Mouse (Mus musculus) kidney, postnatal 36 days (tissue): ENCODE results near the gene Ntn4.

Experiments
- DNase-seq, 2 experiments: peaks; one replicate each; pipeline ENCODE4 v3.0.0; 2021 to 2022; ENCODE audit warnings: mixed read lengths in 2 of 2

The Ntn4 gene

DNA sequence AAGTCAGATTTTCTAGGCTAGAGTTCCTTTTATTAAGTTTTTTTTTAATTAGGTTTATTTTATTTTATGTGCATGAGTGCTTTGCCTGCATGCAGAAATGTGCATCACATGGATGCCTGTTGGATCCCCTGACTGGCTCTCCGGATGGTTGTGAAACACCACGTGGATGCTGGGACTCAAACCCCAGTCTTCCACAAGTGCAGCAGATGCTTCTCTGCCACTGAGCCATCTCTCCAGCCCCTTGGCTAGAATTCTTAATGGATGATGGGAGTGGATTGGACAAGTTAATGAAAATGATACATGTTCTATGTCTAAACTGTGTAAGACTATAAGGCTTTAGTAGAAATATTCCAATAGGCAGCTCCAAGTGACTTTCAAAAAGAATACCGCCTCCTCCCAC lies 47.3 kb downstream of the Ntn4 start:
- no peak for DNase-seq

DNA sequence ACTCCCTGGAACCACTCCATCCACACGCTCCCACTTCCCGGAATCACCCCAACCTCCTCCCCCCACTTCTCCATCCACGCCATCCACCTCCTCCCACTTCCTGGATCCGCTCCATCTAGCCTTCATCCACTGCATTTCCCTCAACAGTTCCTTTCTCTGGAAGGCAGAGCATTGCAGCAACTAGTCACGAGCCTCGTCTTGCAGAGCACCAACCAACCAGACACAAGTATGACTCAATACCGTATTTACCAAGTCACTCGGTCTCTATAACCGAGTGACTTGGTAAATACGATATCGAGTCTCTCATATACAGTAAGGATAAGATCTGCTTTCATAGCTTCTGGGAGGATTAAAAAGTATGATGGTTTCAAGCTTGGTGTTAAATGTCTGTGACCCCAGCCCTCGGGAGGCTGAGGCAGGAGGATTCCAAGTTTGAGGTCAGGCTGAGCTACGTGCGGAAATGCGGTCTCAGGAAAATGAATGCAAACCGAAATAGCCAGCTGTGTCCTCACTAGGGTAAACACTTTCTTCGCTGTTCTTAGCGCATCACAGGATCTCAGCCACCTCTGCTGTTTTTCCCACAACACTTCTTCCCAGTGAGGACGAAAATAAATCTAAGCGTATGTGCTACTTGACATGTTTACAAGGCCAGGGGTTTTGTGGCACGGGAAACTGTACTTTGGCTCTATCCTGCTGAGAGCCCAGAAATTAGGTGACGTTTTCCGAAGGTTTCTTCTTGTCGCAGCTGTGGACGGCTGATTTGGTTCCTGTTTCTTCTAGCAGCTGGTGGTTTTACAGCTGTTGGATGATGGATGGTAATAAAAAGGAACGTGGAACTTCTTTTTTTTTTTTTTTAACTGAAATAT lies 48.1 kb downstream of the Ntn4 start:
- DNase-seq = peak; percentile 29

- DNase-seq = no peak
These were observed 50.9 kb downstream of the Ntn4 start for GRCm38 (mm10) chr10:93691344-93691743.

DNA sequence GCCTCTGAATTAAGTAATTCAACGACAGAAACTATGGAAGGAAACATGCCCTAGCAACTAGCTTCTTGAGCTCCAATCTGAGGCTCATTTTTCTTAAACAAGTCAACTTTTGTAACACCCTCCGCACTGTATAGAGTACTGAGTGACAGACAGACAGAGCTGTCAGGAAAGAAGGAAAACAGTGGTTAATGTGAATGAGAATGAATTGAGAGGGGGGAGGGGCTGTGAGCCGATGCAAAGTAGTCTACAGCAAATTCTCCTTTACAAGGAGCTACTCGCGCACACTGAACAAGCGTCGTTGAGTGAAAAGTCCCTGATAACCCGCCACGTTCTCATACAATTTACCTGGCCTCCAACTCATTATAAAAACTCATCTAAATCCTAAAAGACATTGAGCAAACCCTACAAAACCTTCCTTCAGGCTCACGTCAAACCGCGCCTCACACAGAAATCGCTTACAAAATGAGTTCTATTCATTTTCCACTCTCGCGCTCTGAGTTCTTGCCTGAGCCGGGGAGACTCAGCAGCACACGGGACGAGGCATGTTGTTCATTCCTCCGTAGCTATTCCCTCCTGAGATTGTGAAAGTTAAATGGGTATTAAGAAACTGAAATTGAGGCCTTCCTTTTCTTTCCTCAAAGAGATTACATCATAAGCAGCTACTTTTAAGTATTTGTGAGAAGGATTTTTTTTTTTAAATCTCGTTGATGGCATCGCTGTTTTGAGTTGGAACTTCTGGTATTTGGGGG lies 54.7 kb downstream of the Ntn4 start:
- DNase-seq = no peak

GRCm38 (mm10) chr10:93696001-93696400 lies 55.5 kb downstream of the Ntn4 start:
- no peak for DNase-seq

DNA sequence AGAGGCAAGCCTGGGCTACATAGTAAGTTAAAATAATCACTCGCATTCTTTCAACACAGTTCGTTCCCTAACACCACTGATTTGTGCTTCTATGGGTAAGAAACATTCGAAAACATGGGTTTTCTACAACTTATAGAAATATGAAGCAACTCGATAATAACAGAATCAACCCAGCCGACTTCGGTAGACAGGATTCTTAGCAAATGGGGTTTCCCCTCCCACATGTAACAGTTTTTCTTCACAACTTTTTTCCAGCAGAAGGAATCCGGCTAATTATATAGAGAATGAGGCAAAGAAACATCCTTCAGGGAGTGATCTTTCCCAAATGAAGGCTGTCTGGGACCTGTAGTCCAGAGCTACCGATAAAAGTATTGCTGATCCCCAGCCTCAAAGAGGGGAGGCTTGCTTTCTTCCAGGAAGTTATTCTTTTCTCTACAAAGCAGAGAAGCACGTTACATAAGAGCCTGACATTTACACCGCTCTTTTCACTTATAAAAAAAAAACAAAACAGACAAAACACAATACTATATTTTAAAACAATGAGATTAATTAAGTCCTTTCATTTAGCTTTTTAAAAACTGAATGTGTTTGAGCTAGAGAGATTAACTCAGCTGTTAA lies 57.5 kb downstream of the Ntn4 start:
- DNase-seq = no peak

DNA sequence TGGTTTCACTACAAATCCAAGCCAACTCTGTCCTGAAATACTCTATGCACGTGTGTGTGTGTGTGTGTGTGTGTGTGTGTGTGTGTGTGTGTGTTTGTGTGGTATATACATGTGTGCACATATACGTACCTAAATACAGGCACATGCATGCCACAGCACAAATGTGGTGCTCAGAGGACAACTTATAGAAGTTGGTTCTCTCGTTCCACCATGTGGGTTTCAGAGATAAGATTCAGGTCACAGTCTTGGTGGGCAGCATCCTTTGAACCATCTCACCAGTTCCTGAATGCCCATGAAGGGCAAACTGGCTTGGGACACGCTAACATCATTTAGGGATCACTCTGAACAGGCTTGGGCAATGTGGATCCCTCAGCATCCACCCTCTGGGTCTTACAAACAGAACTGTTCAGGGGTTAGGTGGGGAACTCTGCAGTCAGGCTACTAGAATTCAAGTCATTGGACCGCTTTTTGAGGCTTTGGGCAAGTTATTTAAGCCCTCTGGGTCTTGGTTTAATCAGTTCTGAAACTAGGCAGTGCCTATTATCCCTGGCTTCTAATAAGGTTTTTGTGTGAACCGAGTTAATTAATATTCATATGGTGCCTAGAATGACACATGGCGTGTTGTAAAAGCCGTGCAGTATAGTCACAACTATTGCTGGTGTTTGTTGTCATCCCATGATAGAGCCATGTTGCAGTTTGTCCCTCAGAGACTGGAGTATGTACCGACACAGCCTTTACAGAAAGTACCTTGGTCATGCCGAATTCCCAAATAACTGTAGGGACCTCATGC lies 59.4 kb downstream of the Ntn4 start:
- DNase-seq = no peak

- DNase-seq = no peak
These were observed 60.3 kb downstream of the Ntn4 start for GRCm38 (mm10) chr10:93700589-93701363.

- DNase-seq = peak; percentile 27 to 52
These were observed 63.5 kb downstream of the Ntn4 start for GRCm38 (mm10) chr10:93703946-93704345.

DNA sequence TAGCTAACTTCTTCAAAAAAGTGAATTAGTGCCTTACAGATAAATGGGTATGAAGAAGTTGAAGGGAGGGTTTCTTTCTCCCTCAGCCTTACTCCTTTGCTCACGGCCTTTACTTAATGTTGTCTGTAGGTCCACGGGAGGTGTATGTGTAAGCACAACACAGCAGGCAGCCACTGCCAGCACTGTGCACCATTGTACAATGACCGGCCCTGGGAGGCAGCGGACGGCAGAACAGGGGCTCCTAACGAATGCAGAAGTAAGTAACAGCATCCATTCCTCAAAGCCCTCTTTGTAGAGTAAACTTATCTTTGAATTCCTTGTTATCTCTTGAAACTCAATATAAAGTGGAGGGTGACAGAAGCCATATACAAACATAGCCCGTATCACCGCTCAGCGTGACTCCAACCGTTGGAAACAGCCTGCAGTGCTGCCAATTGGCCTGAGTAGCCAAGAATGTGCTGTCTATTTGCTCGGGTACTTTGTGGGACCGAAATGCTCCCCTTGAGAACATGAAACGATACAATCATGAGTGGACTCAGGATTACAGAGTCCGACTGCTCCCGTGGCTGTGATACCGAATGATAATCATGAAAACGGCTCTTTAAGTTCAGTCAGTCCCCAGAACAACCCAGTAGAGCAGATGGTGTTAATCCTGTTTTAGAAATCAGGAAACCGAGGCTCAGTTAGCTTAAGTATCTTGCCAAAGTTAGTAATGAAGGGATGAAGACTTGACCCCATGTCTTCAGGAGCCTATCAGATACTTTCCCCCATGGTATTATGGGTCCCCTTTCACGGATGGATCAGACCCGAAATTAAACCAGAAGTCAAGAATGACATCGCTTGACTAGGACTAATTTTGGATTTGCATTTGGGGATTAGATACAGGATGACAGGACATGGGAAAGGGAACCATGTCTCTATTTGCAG lies 66.9 kb downstream of the Ntn4 start:
- DNase-seq = no peak

- DNase-seq = no peak
These were observed 67.6 kb downstream of the Ntn4 start for GRCm38 (mm10) chr10:93708076-93708473.

DNA sequence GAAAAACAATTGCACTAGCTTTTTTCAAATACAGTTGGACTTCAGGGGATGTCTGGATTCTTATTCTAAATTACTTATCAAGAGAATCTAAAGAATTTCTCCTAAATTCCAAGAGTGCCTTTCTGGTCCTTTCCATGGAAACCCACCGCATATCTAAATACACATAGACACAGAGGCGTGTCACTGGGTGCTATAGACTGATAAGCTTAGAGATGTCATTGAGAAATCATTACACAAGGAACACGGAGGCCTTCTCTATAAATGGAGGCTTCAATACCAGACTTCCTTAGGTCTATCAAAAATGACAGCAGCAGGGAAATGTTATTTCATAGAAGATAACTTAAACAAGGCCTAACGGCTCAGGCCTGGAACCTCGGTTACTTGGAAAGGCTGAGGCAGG lies 68.0 kb downstream of the Ntn4 start:
- DNase-seq = no peak

DNA sequence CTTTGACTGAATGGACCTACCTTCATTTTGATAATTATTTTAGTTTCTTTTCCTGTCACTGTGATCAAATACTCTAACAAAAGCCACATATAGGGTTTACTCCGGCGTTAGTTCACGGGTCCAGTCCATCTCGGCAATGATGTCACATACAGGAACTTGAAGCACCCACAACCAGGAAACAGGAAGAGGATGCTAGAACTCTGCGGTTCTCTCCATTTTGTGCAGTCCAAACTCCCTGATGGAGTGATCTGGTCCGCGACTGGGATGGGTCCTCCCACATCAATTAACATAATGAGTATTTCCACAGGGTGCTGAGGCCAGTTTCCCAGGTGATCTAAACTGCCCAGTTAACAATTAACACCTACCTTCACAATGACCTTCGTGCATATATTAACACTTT lies 69.1 kb downstream of the Ntn4 start:
- DNase-seq = peak in 1 of 2 experiments; percentile 24

- DNase-seq = no peak
These were observed 81.3 kb downstream of the Ntn4 start for GRCm38 (mm10) chr10:93721625-93722337.

DNA sequence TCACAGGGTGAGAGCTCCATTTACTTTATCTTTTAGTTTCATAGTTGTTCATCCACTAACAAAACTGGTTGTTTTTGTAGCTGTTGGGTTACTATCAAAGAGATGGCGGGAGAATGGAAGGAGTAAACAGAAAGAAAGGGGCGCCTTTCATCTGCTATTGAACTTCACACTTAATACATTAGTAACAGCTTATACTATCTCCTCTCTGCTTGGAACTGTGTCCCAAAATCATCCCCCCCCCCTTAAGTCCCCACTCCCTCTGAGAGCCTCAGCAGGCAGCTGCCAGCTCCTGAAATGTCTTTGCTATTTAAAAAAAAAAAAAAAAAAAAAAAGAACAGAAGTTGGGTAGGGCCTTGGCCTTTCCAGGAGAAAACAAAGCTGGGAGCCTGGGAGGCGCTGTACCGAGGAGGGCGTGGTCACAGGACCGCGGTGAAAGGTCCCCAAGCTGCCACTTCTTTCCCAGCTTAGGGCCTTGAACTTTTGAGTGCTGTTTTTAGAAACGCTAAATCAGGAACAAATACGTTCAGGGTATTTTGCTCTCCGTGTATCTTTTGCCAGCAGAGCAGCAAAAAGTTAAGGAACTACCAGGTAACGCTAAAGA lies 83.6 kb downstream of the Ntn4 start:
- peak; percentile 64 to 69 for DNase-seq

DNA sequence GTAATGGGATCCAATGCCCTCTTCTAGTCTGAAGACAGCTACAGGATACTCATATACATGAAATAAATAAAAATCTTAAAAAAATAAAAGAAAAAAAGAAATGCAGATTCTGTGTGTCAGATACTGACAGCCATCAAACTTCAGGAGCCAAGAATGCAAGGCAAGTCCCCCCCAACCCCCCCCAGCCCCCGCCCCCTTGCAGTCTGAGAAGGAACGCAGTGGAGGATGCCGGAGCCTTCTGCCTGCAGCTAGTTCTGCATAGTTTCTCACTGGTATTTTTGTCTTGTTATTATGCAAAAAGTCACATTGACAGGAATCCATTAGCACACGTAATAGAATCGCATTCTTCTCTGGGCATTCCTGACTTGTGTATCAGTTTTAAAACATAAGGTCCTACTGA lies 87.7 kb downstream of the Ntn4 start:
- peak in 1 of 2 experiments; percentile 30 for DNase-seq

DNA sequence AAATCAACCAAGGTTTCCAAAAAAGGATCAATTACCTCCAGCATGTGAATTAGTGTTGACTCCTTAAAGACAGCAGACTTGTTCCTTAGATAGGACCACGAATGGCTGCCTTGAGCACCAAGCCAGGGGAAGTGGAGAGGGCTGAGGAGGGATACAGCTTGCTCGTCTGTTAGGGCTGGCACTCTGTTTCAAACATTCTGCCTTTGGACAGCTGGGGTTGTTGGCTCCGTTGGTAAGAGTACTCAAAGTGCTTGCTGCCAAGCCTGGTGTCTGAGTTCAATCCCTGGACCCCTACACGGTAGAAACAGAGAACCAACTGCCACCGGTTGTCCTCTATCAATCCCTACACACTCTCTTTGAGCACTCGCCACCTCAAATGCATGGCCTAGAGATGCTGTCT lies 90.0 kb downstream of the Ntn4 start:
- DNase-seq = no peak

DNA sequence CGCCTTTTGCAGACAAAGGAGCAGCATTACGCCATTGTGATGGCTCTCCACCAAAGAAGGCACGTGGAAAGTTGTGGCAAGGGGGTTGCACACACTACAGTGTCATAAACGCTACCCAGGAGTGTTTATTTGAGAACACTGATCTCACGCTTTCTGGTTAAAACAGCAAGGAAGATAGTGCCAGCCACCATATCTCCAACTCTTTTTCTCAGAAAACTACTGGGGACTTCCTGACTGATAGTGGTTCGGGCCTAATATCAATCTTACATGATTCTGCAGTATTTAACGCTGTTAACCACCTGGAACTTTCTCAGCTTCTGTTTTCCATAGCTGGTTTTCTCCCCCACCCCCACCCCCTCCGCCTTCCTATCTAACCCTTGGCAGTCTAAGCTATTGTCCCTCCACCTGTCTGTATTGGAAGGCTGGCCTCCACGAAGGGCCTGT lies 90.8 kb downstream of the Ntn4 start:
- no peak for DNase-seq

DNA sequence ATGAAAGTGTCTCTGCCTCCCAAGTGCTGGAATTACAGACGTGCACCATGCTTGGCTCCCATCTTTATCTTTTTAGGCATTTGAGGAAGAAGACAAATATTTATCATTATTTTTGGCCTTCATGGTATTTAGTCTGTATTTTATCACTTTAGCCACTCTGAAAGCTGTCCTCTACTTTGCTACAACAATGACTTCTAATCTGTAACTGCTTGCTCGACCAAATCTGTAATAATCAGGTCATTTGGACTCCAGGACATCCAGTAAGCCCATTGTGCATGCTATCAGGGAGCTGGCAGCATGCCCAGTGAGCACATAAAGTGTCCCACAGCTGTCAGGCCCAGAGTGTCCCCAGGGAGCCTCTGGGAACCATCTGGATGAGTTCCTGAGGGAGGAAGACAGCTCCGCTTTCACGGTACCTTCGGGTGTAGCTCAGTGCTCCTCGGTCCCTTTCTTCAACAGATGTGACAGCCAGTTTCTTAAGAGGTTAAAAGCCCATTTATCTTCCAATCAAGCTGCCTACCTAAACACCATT lies 95.7 kb downstream of the Ntn4 start:
- peak; percentile 89 to 90 for DNase-seq
